Mouse (Mus musculus): ENCODE measurements at regions not wholly inside any gene's neighbourhood (a gene's known extent, or its start where the extent isn't known, plus 50 kb on each side); places are given as distances from the start of the nearest gene placed in this dataset.

DNA sequence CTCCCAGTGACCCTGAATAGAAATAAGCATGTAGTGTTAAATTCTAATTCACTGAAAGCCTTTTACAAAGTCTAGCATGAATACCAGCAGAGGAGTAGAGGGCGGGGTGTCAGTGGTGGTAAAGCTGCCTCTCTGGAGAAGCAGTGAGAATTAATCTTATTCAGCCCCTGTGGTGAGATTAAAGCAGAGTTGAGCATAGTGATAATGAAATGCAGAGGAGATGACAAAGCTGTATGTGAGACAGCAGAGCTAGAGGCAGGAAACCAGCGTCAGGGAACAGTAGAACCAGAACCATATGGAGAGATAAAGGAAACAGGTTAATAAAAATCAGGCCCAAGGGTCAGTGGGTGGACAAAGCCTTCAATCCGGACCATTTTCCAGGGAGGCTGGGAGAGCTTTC lies 1827.2 kb downstream of the Poteg start:
- TF ChIP-seq ELF1 (IDR thresholded peaks at IDR 0.05; ENCODE audit: low read depth, low read length) (no peak), ETS1 (conservative IDR thresholded peaks at IDR 0.05; ENCODE audit: low read depth, low read length) (no peak), ZNF384 (IDR thresholded peaks at IDR 0.05; ENCODE audit: low read depth, low read length) (no peak), TBP (conservative IDR thresholded peaks at IDR 0.05; ENCODE audit: low read depth, low read length) (no peak), POLR2AphosphoS2 (IDR thresholded peaks at IDR 0.05; ENCODE audit: low read depth, low read length) (no peak)
- DNase-seq (ENCODE audit: extremely low read depth): no peak
- H3K4me1 ChIP-seq (ENCODE audit: control insufficient read depth in 1 of 2, insufficient read depth in 2 of 2): no peaks in the 10 kb centered on the region
- H3K79me2 ChIP-seq (replicated peaks; ENCODE audit: control insufficient read depth, extremely low read depth, insufficient read depth, poor library complexity, severe bottlenecking): no peaks in the 10 kb centered on the region
- no peaks in the 10 kb centered on the region for H3K36me3 ChIP-seq (replicated peaks in 1 of 2; ENCODE audit: control insufficient read depth in 1 of 2, insufficient read depth in 1 of 2, low read length in 1 of 2)
- peaks cover 60% of the 10 kb centered on the region for H3K9me3 ChIP-seq (replicated peaks; ENCODE audit: low read length)
- H3K27me3 ChIP-seq (replicated peaks): no peaks in the 10 kb centered on the region
- H3K4me3 ChIP-seq (replicated peaks in 1 of 3; ENCODE audit: low read depth in 2 of 3, low read length in 2 of 3, poor library complexity in 1 of 3): no peak overlapping the region
- no peak overlapping the region for H3K9ac ChIP-seq (ENCODE audit: insufficient read depth, low read depth)
- H3K27ac ChIP-seq (ENCODE audit: insufficient read depth, low read depth): no peak overlapping the region
- no peak overlapping the region for H3K4me2 ChIP-seq (ENCODE audit: insufficient read depth, low read depth, poor library complexity, severe bottlenecking)
- in situ Hi-C loops (cut with MboI; ENCODE audit: low pct_ligation_motif_present, low pct_unique_long_range_greater_than_20kb, low sequenced_read_pairs): no loop called here
- dilution Hi-C loops (cut with MboI; ENCODE audit: extremely low pct_ligation_motif_present, extremely low pct_unique_long_range_greater_than_20kb, low sequenced_read_pairs): no loop called here

DNA sequence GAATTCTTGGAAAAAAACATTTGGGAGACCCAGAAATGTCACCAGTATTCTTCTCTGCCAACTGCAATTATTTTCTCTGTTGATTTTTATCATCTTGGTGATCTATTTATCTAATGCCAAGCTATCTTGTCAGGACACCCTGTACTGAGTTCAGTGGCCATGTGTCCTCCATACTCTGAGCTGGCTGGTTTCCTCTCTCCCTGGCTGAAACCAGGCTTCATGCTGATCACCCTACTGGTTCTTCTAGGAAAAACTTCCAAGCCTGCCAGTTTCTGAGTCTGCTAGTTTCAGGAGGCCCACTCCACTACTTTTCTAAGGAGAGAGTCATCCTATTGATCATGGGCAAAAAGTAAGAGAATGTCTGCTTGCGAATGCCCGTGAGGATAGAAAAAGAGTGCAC lies 1831.2 kb downstream of the Poteg start:
- no peak for DNase-seq (ENCODE audit: extremely low read depth)
- no peaks in the 10 kb centered on the region for H3K79me2 ChIP-seq (replicated peaks; ENCODE audit: control insufficient read depth, extremely low read depth, insufficient read depth, poor library complexity, severe bottlenecking)
- no peak overlapping the region for H3K9ac ChIP-seq (ENCODE audit: insufficient read depth, low read depth)
- in situ Hi-C loops (cut with MboI; ENCODE audit: low pct_ligation_motif_present, low pct_unique_long_range_greater_than_20kb, low sequenced_read_pairs): no loop called here
- no peaks in the 10 kb centered on the region for H3K36me3 ChIP-seq (replicated peaks in 1 of 2; ENCODE audit: control insufficient read depth in 1 of 2, insufficient read depth in 1 of 2, low read length in 1 of 2)
- no peak overlapping the region for H3K27ac ChIP-seq (ENCODE audit: insufficient read depth, low read depth)
- no peaks in the 10 kb centered on the region for H3K27me3 ChIP-seq (replicated peaks)
- peaks cover 53% of the 10 kb centered on the region for H3K9me3 ChIP-seq (replicated peaks; ENCODE audit: low read length)
- H3K4me1 ChIP-seq (ENCODE audit: control insufficient read depth in 1 of 2, insufficient read depth in 2 of 2): no peaks in the 10 kb centered on the region
- dilution Hi-C loops (cut with MboI; ENCODE audit: extremely low pct_ligation_motif_present, extremely low pct_unique_long_range_greater_than_20kb, low sequenced_read_pairs): no loop called here
- H3K4me3 ChIP-seq (replicated peaks in 1 of 3; ENCODE audit: low read depth in 2 of 3, low read length in 2 of 3, poor library complexity in 1 of 3): no peak overlapping the region
- no peak overlapping the region for H3K4me2 ChIP-seq (ENCODE audit: insufficient read depth, low read depth, poor library complexity, severe bottlenecking)
- no peak for TF ChIP-seq ETS1 (conservative IDR thresholded peaks at IDR 0.05; ENCODE audit: low read depth, low read length)
- TF ChIP-seq NRF1 (IDR thresholded peaks at IDR 0.05; ENCODE audit: low read depth, low read length): no peak
- no peak for TF ChIP-seq HCFC1 (IDR thresholded peaks at IDR 0.05; ENCODE audit: low read depth, low read length)
- TF ChIP-seq CTCF (conservative IDR thresholded peaks at IDR 0.05 in 1 of 2, IDR thresholded peaks at IDR 0.05 in 1 of 2; ENCODE audit: low read depth in 2 of 2, low read length in 2 of 2): no peak
- no peak for TF ChIP-seq MAZ (IDR thresholded peaks at IDR 0.05; ENCODE audit: low read depth, low read length)
- TF ChIP-seq MYC (IDR thresholded peaks at IDR 0.05; ENCODE audit: low read depth, low read length): no peak
- TF ChIP-seq E2F4 (IDR thresholded peaks at IDR 0.05; ENCODE audit: insufficient replicate concordance, low read depth, low read length): no peak
- TF ChIP-seq GABPA (IDR thresholded peaks at IDR 0.05; ENCODE audit: insufficient replicate concordance, low read depth, low read length): no peak
- no peak for TF ChIP-seq ZKSCAN1 (IDR thresholded peaks at IDR 0.05; ENCODE audit: borderline replicate concordance, low read depth, low read length)
- TF ChIP-seq SMC3 (IDR thresholded peaks at IDR 0.05; ENCODE audit: low read depth, low read length): no peak
- TF ChIP-seq ELF1 (IDR thresholded peaks at IDR 0.05; ENCODE audit: low read depth, low read length): no peak
- no peak for TF ChIP-seq BHLHE40 (IDR thresholded peaks at IDR 0.05; ENCODE audit: low read depth, low read length)
- TF ChIP-seq MAFK (IDR thresholded peaks at IDR 0.05; ENCODE audit: insufficient replicate concordance, low read length): no peak
- no peak for TF ChIP-seq ZC3H11A (IDR thresholded peaks at IDR 0.05; ENCODE audit: low read depth, low read length)
- no peak for TF ChIP-seq UBTF (IDR thresholded peaks at IDR 0.05; ENCODE audit: low read depth, low read length)

Data from CH12.LX (cell line).